Mouse (Mus musculus) retina, postnatal 7 days (tissue): ENCODE measurements around the gene Col5a3.
A peak's percentile ranks its signal among the peaks of the same experiment; 100 is the strongest.

Source experiments
- DNase-seq: peaks from one replicate; pipeline ENCODE4 v3.0.0-alpha.2; 2012; ENCODE audit warnings: low read depth, low spot score

Col5a3 gene

GRCm38 (mm10) chr9:20805706-20806105, 9.2 kb downstream of the Col5a3 start:
- no peak for DNase-seq

- DNase-seq = no peak
These were observed 9.7 kb downstream of the Col5a3 start for GRCm38 (mm10) chr9:20805159-20805495.

- peak; percentile 41 for DNase-seq
These were observed 10.4 kb downstream of the Col5a3 start for GRCm38 (mm10) chr9:20804266-20805158.

GRCm38 (mm10) chr9:20794108-20794806, 20.6 kb downstream of the Col5a3 start:
- no peak for DNase-seq

- peak; percentile 74 for DNase-seq
These were observed 24.5 kb downstream of the Col5a3 start for GRCm38 (mm10) chr9:20790345-20790744.

GRCm38 (mm10) chr9:20789651-20790050, 25.2 kb downstream of the Col5a3 start:
- no peak for DNase-seq

GRCm38 (mm10) chr9:20787992-20788391, 26.9 kb downstream of the Col5a3 start:
- no peak for DNase-seq

- no peak for DNase-seq
These were observed 29.8 kb downstream of the Col5a3 start for GRCm38 (mm10) chr9:20785055-20785454.

GRCm38 (mm10) chr9:20781286-20781685, 33.6 kb downstream of the Col5a3 start:
- DNase-seq = no peak

GRCm38 (mm10) chr9:20765274-20765673, 49.6 kb downstream of the Col5a3 start:
- no peak for DNase-seq

GRCm38 (mm10) chr9:20763099-20763498, 51.8 kb downstream of the Col5a3 start:
- DNase-seq = no peak

- DNase-seq = no peak
These were observed 52.5 kb downstream of the Col5a3 start for GRCm38 (mm10) chr9:20762197-20762961.

GRCm38 (mm10) chr9:20761388-20761787, 53.5 kb downstream of the Col5a3 start:
- DNase-seq = no peak

GRCm38 (mm10) chr9:20760813-20761212, 54.1 kb downstream of the Col5a3 start:
- DNase-seq = no peak

- DNase-seq = no peak
These were observed 56.0 kb downstream of the Col5a3 start for GRCm38 (mm10) chr9:20758896-20759295.

- no peak for DNase-seq
These were observed 56.6 kb downstream of the Col5a3 start for GRCm38 (mm10) chr9:20758243-20758642.

GRCm38 (mm10) chr9:20757087-20757955, 57.5 kb downstream of the Col5a3 start:
- peak; percentile 71 for DNase-seq

- DNase-seq = no peak
These were observed 58.7 kb downstream of the Col5a3 start for GRCm38 (mm10) chr9:20756081-20756700.

GRCm38 (mm10) chr9:20754335-20754734, 60.5 kb downstream of the Col5a3 start:
- no peak for DNase-seq

GRCm38 (mm10) chr9:20751477-20752029, 63.3 kb downstream of the Col5a3 start:
- DNase-seq = no peak
